Mouse (Mus musculus): ENCODE results near the gene Ccdc51. TPM values are rescaled to one million over a fixed set of nuclear protein-coding genes. Genes with fewer than 3 reads are reported as not detected.
A peak's percentile ranks its signal among the peaks of the same experiment; 100 is the strongest.

The Ccdc51 gene
- polyA plus RNA-seq, 1 experiment: 5.1 TPM

GRCm38 (mm10) chr9:109060898-109061295, 21.4 kb upstream of the Ccdc51 start:
- Histone ChIP-seq H3K36me3 (ENCODE audit: control insufficient read depth, insufficient read depth, low read length) (peaks cover 33% of the 10 kb centered on the region), H3K27ac (ENCODE audit: insufficient read depth, low read length) (no peak overlapping the region), H3K27me3 (ENCODE audit: control insufficient read depth, insufficient read depth, low read length) (no peaks in the 10 kb centered on the region), H3K4me3 (ENCODE audit: extremely low read depth, insufficient read depth, insufficient read length) (no peak overlapping the region), H3K4me1 (ENCODE audit: control insufficient read depth, insufficient read depth, insufficient read length) (peaks cover 24% of the 10 kb centered on the region; the same call in 1 of the 2 replicates)
- DNase-seq (ENCODE audit: low read depth in 1 of 2, low spot score in 2 of 2): no peak
- TF ChIP-seq CTCF (IDR thresholded peaks at IDR 0.05; ENCODE audit: extremely low read depth, insufficient read depth, insufficient read length, insufficient replicate concordance) (no peak), POLR2A (IDR thresholded peaks at IDR 0.05; ENCODE audit: low read depth, low read length) (no peak)
- 88% methylated on average over 5 of the region's 5 CpGs for WGBS

- no peak for DNase-seq (ENCODE audit: low read depth in 1 of 2, low spot score in 2 of 2)
- no peak for TF ChIP-seq POLR2A (IDR thresholded peaks at IDR 0.05; ENCODE audit: low read depth, low read length)
- WGBS: 96% methylated on average over 3 of the region's 3 CpGs
These were observed 14.1 kb upstream of the Ccdc51 start for GRCm38 (mm10) chr9:109068095-109068735.

DNA sequence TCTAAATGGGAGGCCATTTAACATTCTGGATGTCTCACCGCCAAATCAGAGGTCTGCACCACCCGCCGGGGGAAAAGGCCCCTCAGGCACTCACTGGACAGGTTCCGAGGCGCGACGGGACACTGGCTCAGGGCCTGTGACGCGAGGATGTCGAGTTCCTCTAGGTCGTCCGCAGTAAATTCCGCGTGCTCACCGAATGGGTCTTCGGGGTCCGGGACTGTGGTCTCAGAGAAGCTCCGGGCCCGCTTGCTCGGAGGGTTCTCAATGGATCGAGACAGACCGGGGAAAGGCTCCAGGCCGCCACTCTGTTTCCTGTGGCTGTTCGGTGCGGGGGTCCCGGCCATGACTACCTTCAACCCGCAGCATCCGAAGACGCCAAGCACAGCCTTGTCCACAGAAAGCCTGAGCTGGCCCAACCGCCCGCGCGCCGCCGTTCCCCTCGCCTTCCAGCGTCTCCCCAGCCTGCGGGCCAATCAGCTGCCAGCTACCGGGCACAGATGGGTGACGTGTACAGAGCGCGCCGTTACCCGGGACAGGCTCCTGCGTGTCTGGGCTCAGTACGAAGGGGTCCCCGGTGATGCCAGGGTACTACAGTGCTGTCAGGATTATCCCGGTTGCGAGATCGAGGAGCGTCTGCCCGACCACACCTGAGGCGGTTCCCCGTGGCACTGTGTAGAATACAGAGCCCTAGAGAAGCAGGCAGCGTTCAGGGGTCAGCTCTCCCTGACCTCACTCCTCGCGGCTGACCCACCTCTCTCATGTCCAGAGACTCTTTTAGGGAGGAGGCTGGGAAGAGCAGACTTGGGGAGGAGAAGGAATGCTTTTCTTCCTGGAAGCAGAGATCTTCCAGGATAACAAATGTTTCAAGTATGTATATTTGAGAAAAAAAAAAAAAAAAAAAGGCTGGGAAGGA, 8.4 kb upstream of the Ccdc51 start, which contains the start of gene Atrip:
Gene Atrip, minus strand, starts transcription at position 464 of the 913 bp plus-strand sequence.
- Histone ChIP-seq H3K27ac (ENCODE audit: insufficient read depth, low read length) (peak within 1 kb of the TSS; percentile 75), H3K27me3 (ENCODE audit: control insufficient read depth, insufficient read depth, low read length) (no peaks in the 10 kb centered on the region), H3K36me3 (ENCODE audit: control insufficient read depth, insufficient read depth, low read length) (peaks cover 8% of the 10 kb centered on the region; the same call in 1 of the 2 replicates), H3K4me3 (ENCODE audit: extremely low read depth, insufficient read depth, insufficient read length) (peak within 1 kb of the TSS; percentile 90), H3K4me1 (ENCODE audit: control insufficient read depth, insufficient read depth, insufficient read length) (peaks cover 9% of the 10 kb centered on the region; the same call in 1 of the 2 replicates)
- WGBS: under 1% methylated on average over 57 of the region's 57 CpGs
- peak; percentile 57 to 90 for DNase-seq (ENCODE audit: low read depth in 1 of 2, low spot score in 2 of 2)
- TF ChIP-seq POLR2A (IDR thresholded peaks at IDR 0.05; ENCODE audit: low read depth, low read length) (peak; percentile 27; the same call in 1 of the 2 replicates), CTCF (IDR thresholded peaks at IDR 0.05; ENCODE audit: extremely low read depth, insufficient read depth, insufficient read length, insufficient replicate concordance) (no peak)

More at GRCm38 (mm10) chr9:109068095-109068735, 14.1 kb upstream of the Ccdc51 start:
- peaks cover 2% of the 10 kb centered on the region; the same call in 1 of the 2 replicates for H3K4me1 ChIP-seq (ENCODE audit: control insufficient read depth, insufficient read depth, insufficient read length)
- peaks cover 31% of the 10 kb centered on the region for H3K36me3 ChIP-seq (ENCODE audit: control insufficient read depth, insufficient read depth, low read length)
- no peak overlapping the region for H3K27ac ChIP-seq (ENCODE audit: insufficient read depth, low read length)
- no peaks in the 10 kb centered on the region for H3K27me3 ChIP-seq (ENCODE audit: control insufficient read depth, insufficient read depth, low read length)
- no peak overlapping the region for H3K4me3 ChIP-seq (ENCODE audit: extremely low read depth, insufficient read depth, insufficient read length)

GRCm38 (mm10) chr9:109080516-109080915, 1.8 kb upstream of the Ccdc51 start:
- 92% methylated on average over 3 of the region's 3 CpGs for WGBS
- no peak overlapping the region for H3K4me3 ChIP-seq (ENCODE audit: extremely low read depth, insufficient read depth, insufficient read length)

DNA sequence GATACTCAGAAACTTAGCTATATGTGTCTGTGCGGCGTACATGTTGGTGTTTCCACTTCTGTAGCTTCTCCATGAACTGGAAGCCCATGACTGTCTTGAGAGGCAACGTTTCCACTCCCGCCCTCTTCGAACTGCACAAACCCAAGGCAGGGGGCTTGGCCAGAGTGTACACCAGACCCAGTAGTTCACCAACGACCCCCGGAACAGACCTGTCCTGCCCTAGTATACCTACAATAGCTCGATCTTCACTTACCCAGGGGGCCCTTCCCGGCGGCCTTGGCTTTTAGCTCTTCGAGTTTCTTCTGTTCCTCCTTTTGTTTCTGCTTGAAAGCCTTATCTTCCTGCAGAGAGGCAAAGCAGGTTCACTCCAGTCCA, 557 bp upstream of the Ccdc51 start:
- no peak for DNase-seq (ENCODE audit: low read depth in 1 of 2, low spot score in 2 of 2)
- H3K27ac ChIP-seq (ENCODE audit: insufficient read depth, low read length): no peak overlapping the region
- H3K4me3 ChIP-seq (ENCODE audit: extremely low read depth, insufficient read depth, insufficient read length): peak overlapping the region; percentile 66
- WGBS: 2% methylated on average over 11 of the region's 11 CpGs
- peaks cover 4% of the 10 kb centered on the region; the same call in 1 of the 2 replicates for H3K4me1 ChIP-seq (ENCODE audit: control insufficient read depth, insufficient read depth, insufficient read length)
- peaks cover 4% of the 10 kb centered on the region; the same call in 1 of the 2 replicates for H3K36me3 ChIP-seq (ENCODE audit: control insufficient read depth, insufficient read depth, low read length)
- no peaks in the 10 kb centered on the region for H3K27me3 ChIP-seq (ENCODE audit: control insufficient read depth, insufficient read depth, low read length)
- TF ChIP-seq CTCF (IDR thresholded peaks at IDR 0.05; ENCODE audit: extremely low read depth, insufficient read depth, insufficient read length, insufficient replicate concordance): no peak
- no peak for TF ChIP-seq POLR2A (IDR thresholded peaks at IDR 0.05; ENCODE audit: low read depth, low read length)

More at GRCm38 (mm10) chr9:109080516-109080915, 1.8 kb upstream of the Ccdc51 start:
- DNase-seq (ENCODE audit: low read depth in 1 of 2, low spot score in 2 of 2): no peak
- Histone ChIP-seq H3K4me1 (ENCODE audit: control insufficient read depth, insufficient read depth, insufficient read length) (peaks cover 4% of the 10 kb centered on the region; the same call in 1 of the 2 replicates), H3K36me3 (ENCODE audit: control insufficient read depth, insufficient read depth, low read length) (peaks cover 4% of the 10 kb centered on the region; the same call in 1 of the 2 replicates), H3K27me3 (ENCODE audit: control insufficient read depth, insufficient read depth, low read length) (no peaks in the 10 kb centered on the region), H3K27ac (ENCODE audit: insufficient read depth, low read length) (no peak overlapping the region)
- TF ChIP-seq POLR2A (IDR thresholded peaks at IDR 0.05; ENCODE audit: low read depth, low read length) (no peak), CTCF (IDR thresholded peaks at IDR 0.05; ENCODE audit: extremely low read depth, insufficient read depth, insufficient read length, insufficient replicate concordance) (no peak)

GRCm38 (mm10) chr9:109084922-109085321, 2.6 kb downstream of the Ccdc51 start:
- peaks cover 4% of the 10 kb centered on the region; the same call in 1 of the 2 replicates for H3K4me1 ChIP-seq (ENCODE audit: control insufficient read depth, insufficient read depth, insufficient read length)
- no peak for DNase-seq (ENCODE audit: low read depth in 1 of 2, low spot score in 2 of 2)
- peaks cover 5% of the 10 kb centered on the region for H3K36me3 ChIP-seq (ENCODE audit: control insufficient read depth, insufficient read depth, low read length)
- TF ChIP-seq CTCF (IDR thresholded peaks at IDR 0.05; ENCODE audit: extremely low read depth, insufficient read depth, insufficient read length, insufficient replicate concordance) (peak; percentile 15; the same call in 1 of the 2 replicates), POLR2A (IDR thresholded peaks at IDR 0.05; ENCODE audit: low read depth, low read length) (no peak)
- no peak overlapping the region for H3K27ac ChIP-seq (ENCODE audit: insufficient read depth, low read length)
- H3K27me3 ChIP-seq (ENCODE audit: control insufficient read depth, insufficient read depth, low read length): no peaks in the 10 kb centered on the region
- 31% methylated on average over 2 of the region's 2 CpGs for WGBS
- H3K4me3 ChIP-seq (ENCODE audit: extremely low read depth, insufficient read depth, insufficient read length): no peak overlapping the region

All from spleen, adult 2 months (tissue).